Mouse (Mus musculus) kidney, postnatal 10 days (tissue): ENCODE measurements around the gene A930009A15Rik.
A peak's percentile ranks its signal among the peaks of the same experiment; 100 is the strongest.

Source experiments
- DNase-seq: peaks from one replicate; pipeline ENCODE4 v3.0.0; 2021; ENCODE audit warnings: mixed read lengths

Gene A930009A15Rik

DNA sequence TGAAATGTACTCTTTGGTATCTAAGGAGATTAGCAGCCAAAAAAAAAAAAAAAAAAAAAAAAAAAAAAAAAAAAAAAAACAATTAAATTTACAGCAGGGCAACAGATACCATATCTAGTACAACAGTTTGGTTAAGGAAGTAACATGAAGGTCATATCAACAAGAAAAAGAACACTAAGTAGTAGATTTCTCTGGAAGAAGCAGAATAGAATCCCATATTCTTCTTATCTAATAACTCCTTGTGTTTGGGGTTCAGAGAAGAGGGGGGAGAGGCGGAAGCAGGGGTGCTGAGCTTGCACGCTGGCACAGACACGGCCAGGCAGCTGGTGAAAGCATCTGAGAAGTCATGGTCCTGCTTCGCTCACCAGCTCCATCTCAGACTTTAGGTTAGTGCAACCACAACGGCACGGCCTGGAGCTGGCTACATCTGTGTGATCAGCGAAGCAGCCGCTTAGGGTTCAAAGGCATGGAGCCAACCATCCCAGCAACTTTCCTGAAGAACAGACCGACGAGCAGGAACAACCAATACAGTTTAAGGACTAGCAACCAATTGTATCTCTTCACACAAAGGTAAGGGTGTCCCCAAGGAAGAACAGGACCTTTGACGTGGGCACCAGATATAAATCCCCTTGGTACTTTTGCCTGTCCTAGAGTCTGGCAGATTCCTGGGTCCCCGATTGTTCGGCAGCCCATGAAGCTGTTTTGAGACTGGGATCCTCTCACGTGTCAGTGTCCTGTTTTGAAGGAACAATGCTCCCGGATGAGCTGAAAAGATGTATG is at the start of gene A930009A15Rik:
A930009A15Rik (plus strand) TSS at position 275 of the 780 bp plus-strand sequence.
- no peak for DNase-seq

DNA sequence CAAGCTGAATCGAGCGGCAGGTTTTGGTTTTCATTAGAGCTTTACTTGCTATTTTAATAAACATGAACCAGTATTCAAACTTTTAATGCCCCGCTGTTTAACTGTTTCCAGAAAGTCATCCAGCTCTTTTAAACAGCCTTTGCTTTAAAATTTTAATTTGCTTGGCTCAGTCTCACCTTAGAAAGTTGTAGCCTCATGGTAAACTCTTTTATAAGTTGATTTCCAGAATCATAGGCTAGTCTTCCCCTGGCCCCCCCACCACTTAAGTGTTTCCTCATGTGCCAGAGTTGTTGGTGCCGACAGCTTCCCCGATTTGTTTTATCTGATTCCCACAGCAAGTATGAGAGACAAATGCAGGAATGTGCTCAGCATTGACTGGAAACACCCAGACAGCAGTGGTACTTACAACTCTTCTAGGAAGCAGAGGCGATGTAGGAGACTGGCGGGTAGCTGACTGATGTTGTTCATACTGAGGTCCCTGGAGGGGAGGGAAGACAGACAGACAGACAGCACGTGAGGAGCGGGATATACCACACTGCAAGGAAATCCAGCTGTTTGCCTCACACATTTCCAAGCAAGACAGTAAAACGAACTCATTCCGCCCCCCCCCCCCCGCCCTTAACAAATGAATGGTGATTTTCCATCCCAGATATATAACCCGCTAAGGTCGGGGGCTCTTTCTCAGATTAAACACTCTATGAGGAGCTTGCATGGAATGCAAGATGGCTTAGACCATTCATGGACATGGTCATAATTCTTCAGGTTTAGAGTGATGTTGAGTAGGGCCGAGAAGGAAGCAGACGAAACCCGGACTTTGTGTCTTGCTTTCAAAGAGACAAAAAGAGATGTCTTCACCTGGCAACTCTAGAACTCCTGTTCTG is 49.3 kb upstream of the A930009A15Rik start:
- DNase-seq = no peak

DNA sequence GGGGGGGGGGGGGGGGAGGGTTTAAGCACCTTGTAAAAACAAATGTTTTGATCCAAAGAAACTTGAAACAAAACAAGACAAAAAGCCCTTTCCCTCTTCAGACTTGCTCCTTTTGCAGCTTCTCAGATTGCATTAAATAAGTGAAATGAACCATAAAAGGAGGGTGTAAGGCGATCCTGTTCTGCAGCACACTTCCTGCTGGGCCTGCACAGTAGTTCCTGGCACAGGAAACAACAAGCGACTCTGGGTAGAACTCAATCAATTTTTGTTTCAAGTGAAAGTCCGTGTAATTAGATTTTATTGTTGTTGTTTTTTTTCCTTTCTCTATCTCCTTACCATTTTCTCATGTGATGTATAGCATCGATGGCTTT is 48.7 kb upstream of the A930009A15Rik start:
- DNase-seq = no peak

DNA sequence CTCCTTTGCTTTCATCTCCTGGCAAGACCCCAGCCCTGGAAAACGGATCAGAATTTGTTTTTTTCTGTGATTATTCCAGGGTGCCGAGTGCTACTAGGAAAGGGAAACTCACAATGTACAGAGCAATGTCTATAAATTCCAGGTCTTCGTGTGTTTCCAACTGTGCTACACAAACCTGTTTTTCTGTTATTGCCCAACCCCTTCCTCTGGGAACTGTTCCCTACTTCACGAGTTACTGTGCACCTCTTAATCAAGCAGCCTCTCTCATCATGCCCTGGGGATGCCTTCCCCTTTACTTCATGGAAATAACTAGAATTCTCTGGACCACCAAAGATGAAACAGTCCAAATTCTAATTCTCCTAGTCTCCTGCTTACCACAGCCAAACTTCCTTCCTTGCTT is 40.9 kb upstream of the A930009A15Rik start:
- DNase-seq = no peak

DNA sequence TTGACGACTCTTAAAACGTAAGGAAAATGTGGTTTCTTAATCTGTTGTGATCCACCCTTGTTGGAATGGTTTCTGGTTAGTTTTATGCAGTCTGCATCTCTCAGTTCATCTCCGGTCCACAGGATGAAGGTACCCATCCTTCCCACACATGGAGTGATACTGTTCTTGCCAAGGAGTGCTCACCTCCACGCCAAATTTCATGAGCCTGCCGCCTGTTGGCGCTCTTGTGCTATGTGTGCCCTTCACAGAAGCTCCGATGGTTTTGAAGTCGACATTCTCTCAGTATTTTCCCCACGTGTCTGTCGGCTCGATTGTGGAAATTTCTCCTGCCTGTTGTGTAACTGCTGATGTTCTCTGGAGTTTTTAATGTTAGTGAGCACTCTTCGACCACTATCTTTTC is 40.0 kb upstream of the A930009A15Rik start:
- no peak for DNase-seq

DNA sequence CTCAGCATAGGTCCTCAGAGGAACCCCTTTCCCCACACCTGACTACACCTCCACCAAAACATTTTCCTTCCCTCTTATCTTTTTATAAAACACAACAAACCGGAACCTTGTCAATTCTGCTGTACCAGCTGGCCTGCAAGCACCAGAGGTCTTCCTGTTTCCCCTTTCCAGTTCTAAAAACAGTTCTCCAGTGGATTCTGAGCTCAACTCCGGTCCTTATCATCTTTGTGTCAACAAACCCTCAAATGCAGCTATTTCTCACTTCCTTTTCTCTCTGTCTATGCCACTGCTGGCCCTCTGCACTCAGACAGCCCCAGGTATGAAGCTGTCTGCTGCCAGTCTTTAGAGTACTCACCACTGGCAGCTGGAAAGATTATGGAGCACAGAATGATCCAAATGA is 39.0 kb upstream of the A930009A15Rik start:
- no peak for DNase-seq

DNA sequence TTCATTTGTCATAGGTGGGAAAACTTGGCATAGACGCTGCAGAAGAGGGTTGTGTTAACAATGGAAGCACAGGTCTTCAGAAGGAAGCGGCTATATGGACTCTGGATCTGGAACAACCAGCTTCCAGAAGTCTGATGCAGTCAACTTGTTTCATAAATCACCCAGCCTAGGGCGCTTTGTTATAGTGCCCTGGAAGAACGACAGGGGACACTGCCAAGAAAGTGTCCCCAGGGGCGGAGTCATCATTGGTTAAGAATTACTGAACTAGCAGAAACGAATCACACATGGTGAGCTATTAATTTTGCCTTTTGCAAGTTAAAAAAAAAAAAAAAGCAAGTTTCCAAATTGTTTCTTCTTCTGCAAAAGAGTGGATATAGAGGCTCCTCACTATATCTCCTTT is 26.9 kb upstream of the A930009A15Rik start:
- no peak for DNase-seq

DNA sequence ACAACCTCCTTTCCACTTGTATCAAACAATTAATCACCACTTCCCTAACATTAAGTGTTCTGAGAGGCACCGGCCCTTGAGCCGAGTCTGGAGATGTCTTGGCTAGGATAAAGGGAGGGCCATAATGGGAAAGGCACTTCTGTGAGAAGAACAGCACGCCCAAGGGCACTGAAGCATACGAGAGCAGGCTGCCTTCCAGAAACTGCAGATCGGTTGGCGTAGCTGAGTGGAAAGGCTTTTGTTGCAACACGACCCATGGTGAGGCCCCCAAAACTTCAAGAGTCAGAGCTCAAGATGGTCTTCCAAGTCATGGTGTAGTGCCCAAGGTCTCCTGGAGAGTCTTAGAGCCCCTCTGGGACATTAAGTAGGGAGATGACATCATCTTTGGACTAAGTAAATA is 19.5 kb upstream of the A930009A15Rik start:
- peak; percentile 10 for DNase-seq

DNA sequence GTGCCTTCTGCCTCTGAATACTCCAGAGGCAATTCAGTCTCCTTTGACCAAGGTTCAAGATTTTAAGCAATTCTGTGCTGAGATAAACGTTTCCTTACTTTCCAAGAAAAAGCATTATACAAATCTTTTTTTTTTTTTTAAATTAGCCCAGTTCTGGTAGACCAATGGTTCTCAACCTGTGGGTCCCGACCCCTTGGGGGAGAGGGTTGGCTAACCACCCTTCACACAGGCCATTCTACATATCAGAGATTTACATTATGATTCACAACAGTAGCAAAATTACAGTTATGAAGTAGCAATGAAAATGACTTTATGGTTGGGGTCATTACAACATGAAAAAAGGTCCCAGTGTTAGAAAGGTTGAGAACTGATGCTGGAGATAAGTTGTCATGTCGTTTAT is 18.7 kb upstream of the A930009A15Rik start:
- no peak for DNase-seq

DNA sequence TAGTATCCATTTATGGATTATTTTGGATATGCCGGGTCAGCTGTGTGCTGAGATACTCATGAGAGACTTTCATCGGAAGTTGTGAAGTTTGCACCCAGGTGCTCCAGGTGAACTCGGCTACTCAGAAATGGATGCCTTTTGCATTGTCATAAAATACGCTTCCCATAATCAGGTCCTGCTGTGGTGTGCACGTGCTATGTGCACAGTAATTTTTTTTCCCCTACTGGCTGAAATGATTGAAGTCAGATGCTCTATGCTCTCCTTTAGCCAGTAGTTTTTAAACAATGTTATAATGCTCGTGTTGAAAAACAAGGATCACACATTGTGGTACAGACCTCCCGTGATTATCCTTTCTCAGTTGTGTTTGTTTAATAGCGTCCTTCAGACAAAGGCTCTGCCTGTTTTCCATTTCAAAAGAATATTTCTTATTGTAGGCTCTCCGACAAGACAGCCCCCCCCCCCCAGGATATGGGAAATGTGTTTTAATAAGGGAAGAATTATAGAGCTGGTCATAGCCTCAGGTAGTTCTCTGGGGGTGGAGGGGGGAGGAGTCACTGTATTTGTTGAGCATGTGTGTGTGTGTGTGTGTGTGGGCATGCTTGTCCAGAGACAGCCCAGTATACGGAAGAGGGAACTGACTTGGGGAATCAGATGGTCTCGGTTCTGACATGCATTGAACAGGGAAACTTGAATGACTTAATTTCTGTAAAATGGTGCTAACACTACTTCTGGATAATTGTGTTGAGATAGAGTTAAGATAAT is 16.3 kb upstream of the A930009A15Rik start:
- DNase-seq = no peak

DNA sequence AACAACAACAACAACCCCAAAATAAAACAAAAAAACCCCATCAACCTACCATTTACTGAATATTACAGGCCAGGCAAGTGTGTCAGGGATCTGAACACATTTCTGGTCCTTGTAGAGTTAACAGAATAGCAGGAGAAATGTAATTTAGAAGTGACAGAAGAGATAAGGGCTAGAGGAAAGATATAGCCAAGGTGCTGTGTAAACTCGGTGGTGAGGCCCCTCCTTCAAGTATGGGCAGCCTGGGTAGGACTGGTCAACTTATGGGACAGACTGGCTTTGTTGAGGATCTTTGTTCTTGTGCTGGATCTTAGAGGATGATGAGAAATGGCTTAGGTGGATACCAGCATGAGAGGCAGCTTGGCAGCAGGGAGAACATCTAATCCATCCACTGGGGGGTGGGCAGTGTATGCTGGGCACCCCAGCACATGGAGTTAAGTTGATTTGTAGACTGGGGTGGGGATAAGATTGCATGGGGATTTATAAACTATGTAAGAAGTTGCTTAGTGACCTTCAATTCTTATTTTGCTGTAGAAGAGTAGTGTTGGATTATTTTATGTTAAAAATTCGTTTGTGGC is 14.5 kb upstream of the A930009A15Rik start:
- DNase-seq = no peak

DNA sequence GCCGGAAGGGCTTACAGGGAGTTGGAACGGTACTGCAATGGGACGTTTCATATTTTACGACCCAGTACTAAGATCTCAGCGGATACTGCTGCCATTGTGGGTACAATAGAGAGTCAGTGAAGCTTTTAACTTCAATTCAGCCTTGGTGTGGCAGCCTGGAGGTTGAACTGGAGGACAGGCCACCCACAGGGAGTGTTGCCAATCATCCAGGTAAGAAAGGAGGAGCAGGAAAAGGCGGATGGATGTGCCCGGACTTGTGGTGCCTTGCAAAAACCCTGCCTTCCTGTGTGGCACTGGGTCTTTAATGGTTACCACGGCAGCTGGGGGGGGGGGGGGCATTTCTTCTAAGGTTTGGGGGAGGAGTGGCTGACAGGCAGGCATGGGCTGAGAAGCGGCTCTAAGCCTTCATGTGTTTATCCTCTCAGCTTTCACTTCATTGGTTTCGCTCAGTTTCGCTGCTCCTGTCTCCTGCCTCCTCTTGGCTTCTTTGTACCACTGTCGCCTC is 13.0 kb upstream of the A930009A15Rik start:
- no peak for DNase-seq

DNA sequence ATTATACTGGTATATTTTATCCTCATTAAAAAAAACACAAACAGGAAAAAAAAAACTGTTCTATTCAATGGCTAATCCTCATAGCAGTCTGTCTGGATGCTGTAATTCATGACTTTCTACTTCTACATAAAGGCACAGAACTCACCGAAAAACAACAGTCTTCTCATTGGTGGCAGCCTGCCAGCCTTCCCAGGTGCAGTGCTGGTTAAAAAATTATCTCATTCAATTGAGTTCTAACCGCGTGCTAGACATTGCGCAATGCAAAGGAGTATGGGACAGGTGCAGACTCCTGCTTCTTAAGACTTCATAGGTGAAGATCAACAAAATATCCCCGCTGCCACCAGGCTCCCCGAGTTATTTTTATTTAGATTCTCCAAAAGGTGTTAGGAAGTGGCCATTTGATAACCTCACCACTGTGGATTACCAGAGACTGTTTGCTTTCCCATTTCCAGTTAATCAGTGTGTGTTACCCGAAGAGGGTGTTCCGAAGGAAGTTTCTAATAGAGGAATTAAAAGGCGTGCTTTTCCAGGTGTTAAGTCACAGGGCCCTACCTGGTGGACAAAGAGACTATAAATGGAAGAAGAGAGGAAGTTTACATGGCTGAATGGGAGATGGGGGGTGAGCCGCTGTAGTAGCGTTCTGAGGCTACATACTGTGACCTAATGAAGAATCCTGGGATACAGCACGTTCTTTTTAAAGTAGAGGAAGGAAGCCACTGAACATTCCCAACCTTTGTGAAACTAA is 8.5 kb upstream of the A930009A15Rik start:
- peak; percentile 53 for DNase-seq

DNA sequence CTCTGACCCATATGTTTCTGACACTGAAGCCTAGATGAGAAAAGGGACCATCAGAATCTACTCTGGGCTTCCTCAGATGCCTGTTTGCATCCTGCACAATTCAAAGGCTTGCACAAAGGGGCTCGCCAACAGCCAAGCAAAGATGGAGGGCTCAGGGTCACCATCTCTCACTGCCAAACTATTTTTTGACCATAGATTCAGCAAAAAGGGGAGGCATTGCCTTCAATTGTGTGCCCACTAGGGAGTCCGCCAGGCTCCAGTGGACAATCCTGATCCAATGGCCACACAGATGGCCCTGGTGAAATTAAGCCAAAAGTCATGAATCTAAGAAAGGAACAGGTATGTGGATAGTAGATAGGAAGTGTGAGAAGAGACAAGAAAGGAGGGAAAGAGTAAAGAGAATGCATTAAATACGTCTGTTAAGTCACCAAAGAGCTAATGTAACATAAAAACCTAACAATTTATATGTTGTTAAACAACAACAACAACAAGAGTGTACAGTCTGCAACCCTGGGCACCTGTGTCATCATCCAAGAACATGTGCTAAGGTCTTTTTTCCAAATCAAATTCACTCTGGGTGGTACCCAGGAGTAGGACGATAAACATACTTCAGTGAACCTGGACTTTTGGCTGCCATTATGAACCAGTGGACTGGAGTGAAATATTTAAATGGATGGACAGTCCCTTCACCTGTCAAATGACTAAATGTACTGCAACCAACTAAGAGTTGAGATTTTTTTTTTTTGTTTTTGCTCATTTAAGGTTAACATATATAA is 6.7 kb upstream of the A930009A15Rik start:
- DNase-seq = no peak

DNA sequence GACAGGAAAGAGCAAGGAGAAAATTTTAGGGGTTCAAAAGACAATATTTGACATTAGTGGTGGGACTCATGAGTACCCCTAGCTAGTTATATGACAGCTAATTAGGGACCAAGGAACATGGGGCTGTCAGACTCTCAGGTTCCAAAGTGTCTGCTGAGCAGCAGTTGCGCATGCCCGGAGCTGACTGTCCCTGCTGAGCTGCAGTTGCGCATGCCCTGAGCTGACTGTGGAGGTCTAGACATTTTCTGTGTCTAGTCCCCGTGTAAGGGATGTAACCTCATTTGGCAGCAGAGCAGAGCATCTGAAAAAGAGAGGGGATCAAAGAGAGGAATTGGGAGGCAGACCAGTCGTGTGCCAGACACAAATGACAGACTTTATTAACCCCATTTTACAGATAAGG is 5.8 kb upstream of the A930009A15Rik start:
- no peak for DNase-seq

DNA sequence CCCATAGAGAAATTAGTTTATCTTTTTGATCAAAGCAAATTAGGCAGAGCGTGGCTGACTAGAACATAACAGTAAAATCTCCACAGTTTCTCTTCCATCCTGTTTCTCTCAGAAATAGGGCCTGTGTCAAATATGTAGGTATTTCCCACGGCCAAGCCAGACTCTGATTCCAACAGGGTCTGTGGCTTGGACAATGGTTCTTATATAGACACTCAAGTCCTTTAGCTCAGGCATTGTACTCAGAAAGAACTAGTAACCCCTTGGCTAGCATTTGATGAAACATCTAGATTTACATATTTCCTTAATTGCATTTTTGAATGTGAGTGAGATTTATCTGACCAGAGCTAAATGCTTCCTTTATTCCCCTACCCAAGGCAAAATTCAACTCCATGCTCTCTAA is 791 bp downstream of the A930009A15Rik start:
- DNase-seq = no peak

DNA sequence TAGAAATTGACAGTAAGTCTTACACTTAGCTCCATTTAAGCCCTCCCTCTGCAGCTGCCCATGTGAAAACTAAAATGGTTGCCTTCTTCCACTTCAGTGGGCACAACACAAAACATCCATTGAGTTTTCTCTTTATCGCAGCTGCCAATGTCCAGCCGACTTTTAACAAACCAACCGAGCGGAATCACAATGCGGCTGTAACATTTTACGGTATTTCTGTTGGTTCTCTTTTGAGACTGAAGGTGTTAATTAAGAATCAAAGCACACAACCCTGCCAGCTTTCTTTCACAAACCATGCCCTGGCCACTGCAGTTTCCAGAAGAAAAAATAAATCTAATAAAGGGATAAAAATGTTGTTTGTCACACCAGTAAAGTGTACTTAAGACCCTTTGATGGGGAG is 1.5 kb downstream of the A930009A15Rik start:
- no peak for DNase-seq

DNA sequence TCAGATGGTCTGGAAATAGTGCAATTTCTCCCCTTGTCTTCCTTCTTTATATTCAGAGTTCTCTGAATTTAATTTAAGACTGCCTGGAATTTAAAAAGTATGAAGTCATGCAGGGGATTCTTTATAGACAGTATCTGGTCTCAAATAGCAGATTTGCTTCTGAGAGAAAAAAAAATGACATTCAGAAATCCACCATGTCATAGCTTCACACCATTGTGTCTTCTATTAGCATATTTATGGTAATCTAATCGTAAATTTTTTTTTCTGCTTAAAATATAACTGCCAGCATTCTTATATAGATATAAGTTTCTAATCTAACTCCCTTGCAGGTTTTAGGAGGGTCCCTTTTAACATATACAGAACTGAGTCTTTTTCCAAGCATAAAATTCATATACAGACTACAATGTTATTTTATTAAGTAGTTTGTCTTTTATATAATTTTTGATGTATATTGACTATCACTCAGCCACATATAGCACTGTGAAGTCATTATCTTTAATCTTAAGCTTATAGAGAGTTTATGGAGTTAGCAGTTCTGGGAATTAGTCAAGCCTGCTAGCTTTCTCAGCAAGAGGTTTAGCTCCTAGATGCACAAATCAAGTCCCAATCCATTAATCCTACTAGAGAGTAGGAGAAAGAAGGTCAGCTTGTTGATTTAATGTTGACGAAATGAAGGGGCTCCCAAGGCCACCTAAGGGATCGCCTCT is 2.1 kb downstream of the A930009A15Rik start:
- no peak for DNase-seq

DNA sequence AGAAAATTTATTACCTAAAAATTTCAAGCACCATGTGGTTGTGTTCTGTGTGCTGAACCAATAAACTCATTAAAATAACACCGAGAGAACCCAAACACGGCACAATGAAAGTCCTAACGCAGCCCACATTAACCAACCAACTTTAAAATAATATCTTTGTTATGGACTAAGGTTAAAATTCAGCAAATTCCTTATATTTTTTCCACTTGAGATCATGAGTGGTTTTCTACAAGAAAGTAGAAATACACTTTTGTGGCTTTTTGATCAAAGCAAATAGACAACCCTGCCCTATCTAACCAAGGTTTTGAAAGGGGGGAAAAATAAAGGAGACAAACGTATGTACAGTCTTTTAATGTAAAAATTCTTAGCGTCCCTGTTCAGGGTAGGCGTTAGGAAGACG is 9.3 kb downstream of the A930009A15Rik start:
- DNase-seq = no peak

DNA sequence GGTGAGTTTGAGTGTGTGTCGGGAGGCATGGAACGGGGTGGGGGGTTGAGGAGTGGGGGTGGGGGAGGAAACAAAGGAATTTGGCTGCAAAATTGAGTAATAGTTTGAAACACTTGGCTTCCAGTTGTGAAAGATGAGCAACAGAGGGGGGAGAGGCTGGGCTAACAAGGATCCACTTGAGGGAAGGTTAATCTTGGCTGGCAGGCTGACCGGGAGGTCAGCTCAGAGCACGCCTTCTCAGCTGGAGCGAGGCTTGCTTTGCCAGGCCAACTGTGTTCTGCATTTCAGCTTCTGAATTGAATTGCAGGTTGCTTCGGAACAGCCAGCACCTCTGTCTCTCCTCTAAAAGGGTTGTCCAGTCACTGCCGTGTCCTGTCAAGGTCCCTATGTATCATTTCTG is 9.7 kb downstream of the A930009A15Rik start:
- no peak for DNase-seq

DNA sequence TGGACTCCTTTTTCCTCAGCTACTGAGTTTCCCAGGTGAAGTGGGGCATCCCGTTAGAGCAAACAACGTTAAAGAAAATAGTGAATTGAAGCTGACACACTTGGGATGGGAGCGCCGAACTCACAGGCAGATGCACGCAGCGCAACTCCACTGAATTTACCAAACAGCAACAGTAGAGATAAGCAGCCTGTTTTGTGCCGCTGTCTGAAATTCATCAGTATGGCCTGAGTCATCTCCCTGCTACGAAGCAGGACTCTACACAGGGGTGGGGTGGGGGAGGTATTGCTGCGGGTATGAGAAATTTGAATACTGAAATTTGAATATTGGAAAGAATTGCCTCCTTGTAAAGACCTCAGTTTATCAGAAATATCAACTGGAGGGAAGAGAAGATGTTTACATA is 12.2 kb downstream of the A930009A15Rik start:
- DNase-seq = no peak
